Mouse (Mus musculus): ENCODE measurements around the gene Olfr109. TPM values are rescaled to one million over a fixed set of nuclear protein-coding genes. Genes with fewer than 3 reads are reported as not detected.

The Olfr109 gene
- not detected for polyA plus RNA-seq (2014; fragmentation: Illumina TruSeq; extraction: RNeasy Lipid Tissue Mini Kit (QIAGEN cat#74804); ENCODE audit: low read depth, low replicate concordance)

DNA sequence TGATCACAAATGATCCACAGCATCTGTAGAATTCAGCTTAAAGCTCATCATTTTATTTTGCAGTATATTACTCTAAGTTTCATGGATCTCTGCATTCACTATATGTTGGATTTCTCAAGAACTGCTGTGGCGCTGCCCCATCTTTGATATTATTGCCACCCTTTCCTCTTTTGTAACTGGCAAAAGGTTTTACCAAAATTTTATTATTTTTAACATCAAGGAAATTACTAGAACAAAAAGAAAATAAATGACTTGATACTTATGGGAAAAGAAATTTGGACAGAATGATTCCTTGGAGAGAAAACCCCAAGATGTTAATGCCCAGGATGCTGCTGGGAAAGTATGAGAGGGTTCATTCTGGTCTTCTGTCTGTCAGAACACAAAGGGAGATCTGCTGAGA, at the start of gene Olfr109:
Olfr109 (plus strand) TSS at position 301 of the 400 bp plus-strand sequence.

DNA sequence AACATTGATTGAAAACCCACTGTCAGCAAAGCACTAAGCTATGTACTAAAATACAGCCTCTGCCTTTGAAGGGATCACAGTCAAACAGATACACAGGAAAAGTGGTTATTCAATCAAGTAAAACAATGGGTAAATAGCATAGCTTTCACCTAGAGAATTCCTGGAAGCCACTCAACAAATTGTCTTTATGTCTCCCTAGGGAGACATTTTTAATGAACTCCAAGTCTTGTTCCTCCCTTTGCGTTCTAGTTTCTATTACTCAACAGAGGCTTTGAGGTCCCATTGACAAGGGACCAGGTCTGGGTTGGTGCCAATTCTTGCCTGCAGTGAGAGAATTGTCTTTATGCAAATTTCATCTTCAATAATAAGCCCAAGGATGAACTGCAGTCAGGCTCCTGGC, 13.5 kb upstream of the Olfr109 start, which contains the start of gene Olfr108:
Olfr108 (plus strand) TSS at position 301 of the 400 bp plus-strand sequence.

DNA sequence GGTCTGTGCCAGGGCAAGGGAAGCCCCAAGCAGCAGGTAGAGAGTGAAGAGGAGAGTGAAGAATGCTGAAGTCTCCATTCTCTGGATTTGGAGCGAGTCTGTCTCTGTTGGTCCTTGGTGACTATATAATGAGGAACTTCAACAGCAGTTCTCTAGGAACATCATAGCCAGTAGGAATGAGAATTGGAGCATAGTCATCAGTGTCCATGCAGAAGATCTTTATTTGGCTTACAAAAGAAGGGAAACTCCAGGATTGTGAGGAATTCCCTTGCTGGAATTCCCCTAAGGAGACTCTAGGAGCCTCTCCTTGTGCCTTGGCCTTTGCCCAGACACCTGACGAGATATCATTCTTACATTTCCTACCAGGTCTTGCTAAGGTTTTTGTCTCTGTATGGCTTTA, 24.7 kb downstream of the Olfr109 start, which contains the start of gene H2-M2:
H2-M2 (minus strand) TSS at position 101 of the 400 bp plus-strand sequence.

DNA sequence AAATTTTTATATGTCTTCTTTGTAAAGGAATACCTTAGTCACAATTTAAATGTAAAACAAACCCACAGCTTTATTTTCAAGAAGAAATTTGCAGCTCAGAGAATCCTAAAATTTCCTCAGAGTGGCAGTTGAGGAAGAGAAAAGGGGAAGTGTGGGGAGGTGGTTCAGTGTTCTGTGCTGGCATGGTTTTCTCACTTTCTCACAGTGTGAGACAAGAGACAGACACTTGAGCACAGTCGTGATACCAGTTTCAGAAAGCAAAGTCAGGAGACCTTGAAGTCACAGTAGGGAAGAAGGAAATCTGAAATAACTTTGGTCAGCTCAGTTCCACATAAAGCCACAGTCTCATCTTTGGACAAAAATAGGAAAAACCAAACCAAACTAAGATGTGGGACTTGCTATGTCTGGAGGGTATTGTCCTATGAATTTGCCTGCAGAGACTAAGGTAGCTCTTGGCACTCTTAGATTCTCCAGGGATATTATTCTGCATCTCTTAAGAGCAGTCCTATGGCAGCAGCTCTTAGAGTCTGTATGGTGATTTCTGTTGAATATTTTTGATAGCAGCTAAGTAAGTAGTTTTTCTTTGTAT, 33.3 kb downstream of the Olfr109 start, which contains the start of gene Olfr110:
Olfr110 (plus strand) TSS at position 539 of the 589 bp plus-strand sequence.

DNA sequence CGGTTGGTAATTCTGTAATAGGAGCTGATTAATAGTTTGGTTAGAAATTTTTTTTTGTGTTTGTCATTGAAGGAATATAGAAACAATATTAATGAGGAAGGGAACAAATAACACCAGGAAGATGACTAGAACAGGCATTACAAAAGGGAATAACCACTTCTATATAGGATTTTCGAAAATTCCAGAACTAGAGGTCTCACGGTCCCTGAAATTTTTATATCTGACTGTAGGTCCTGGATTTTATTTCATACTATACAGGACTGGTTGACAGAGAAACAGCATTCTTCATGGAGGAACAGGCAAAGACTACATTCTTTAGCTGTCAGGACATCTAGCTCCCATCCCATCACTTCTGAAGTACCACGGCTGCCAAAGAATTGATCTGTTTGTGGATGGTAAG, 49.0 kb downstream of the Olfr109 start, which contains the start of gene Olfr111:
Olfr111 (plus strand) TSS at position 301 of the 400 bp plus-strand sequence.

Other genes with a start within 250 kb of the Olfr109 start
- gene Olfr95, start 245.8 kb upstream of the Olfr109 start, polyA plus RNA-seq (2014; fragmentation: Illumina TruSeq; extraction: RNeasy Lipid Tissue Mini Kit (QIAGEN cat#74804); ENCODE audit: low read depth, low replicate concordance): not detected
- not detected for gene Olfr96, start 238.8 kb upstream of the Olfr109 start, polyA plus RNA-seq (2014; fragmentation: Illumina TruSeq; extraction: RNeasy Lipid Tissue Mini Kit (QIAGEN cat#74804); ENCODE audit: low read depth, low replicate concordance)
- gene Olfr97, start 221.6 kb upstream of the Olfr109 start, polyA plus RNA-seq (2014; fragmentation: Illumina TruSeq; extraction: RNeasy Lipid Tissue Mini Kit (QIAGEN cat#74804); ENCODE audit: low read depth, low replicate concordance): not detected
- not detected for gene Olfr98, start 195.2 kb upstream of the Olfr109 start, polyA plus RNA-seq (2014; fragmentation: Illumina TruSeq; extraction: RNeasy Lipid Tissue Mini Kit (QIAGEN cat#74804); ENCODE audit: low read depth, low replicate concordance)
- gene H2-M3, start 188.7 kb upstream of the Olfr109 start, polyA plus RNA-seq (2014; fragmentation: Illumina TruSeq; extraction: RNeasy Lipid Tissue Mini Kit (QIAGEN cat#74804); ENCODE audit: low read depth, low replicate concordance): 3.1 TPM
- gene Olfr99, start 175.5 kb upstream of the Olfr109 start, polyA plus RNA-seq (2014; fragmentation: Illumina TruSeq; extraction: RNeasy Lipid Tissue Mini Kit (QIAGEN cat#74804); ENCODE audit: low read depth, low replicate concordance): not detected
- not detected for gene Olfr101, start 154.6 kb upstream of the Olfr109 start, polyA plus RNA-seq (2014; fragmentation: Illumina TruSeq; extraction: RNeasy Lipid Tissue Mini Kit (QIAGEN cat#74804); ENCODE audit: low read depth, low replicate concordance)
- gene Olfr102, start 141.9 kb upstream of the Olfr109 start, polyA plus RNA-seq (2014; fragmentation: Illumina TruSeq; extraction: RNeasy Lipid Tissue Mini Kit (QIAGEN cat#74804); ENCODE audit: low read depth, low replicate concordance): not detected
- not detected for gene Olfr103, start 119.2 kb upstream of the Olfr109 start, polyA plus RNA-seq (2014; fragmentation: Illumina TruSeq; extraction: RNeasy Lipid Tissue Mini Kit (QIAGEN cat#74804); ENCODE audit: low read depth, low replicate concordance)
- not detected for gene Olfr104-ps, start 99.3 kb upstream of the Olfr109 start, polyA plus RNA-seq (2014; fragmentation: Illumina TruSeq; extraction: RNeasy Lipid Tissue Mini Kit (QIAGEN cat#74804); ENCODE audit: low read depth, low replicate concordance)
- gene Olfr105-ps, start 79.9 kb upstream of the Olfr109 start, polyA plus RNA-seq (2014; fragmentation: Illumina TruSeq; extraction: RNeasy Lipid Tissue Mini Kit (QIAGEN cat#74804); ENCODE audit: low read depth, low replicate concordance): not detected
- not detected for gene Olfr106-ps, start 68.5 kb upstream of the Olfr109 start, polyA plus RNA-seq (2014; fragmentation: Illumina TruSeq; extraction: RNeasy Lipid Tissue Mini Kit (QIAGEN cat#74804); ENCODE audit: low read depth, low replicate concordance)
- gene Olfr107, start 59.7 kb upstream of the Olfr109 start, polyA plus RNA-seq (2014; fragmentation: Illumina TruSeq; extraction: RNeasy Lipid Tissue Mini Kit (QIAGEN cat#74804); ENCODE audit: low read depth, low replicate concordance): not detected
- gene Olfr108, start 13.4 kb upstream of the Olfr109 start, polyA plus RNA-seq (2014; fragmentation: Illumina TruSeq; extraction: RNeasy Lipid Tissue Mini Kit (QIAGEN cat#74804); ENCODE audit: low read depth, low replicate concordance): not detected
- gene H2-M2, start 24.6 kb downstream of the Olfr109 start, polyA plus RNA-seq (2014; fragmentation: Illumina TruSeq; extraction: RNeasy Lipid Tissue Mini Kit (QIAGEN cat#74804); ENCODE audit: low read depth, low replicate concordance): 3.1 TPM
- not detected for gene Olfr110, start 33.6 kb downstream of the Olfr109 start, polyA plus RNA-seq (2014; fragmentation: Illumina TruSeq; extraction: RNeasy Lipid Tissue Mini Kit (QIAGEN cat#74804); ENCODE audit: low read depth, low replicate concordance)
- gene Olfr111, start 49.1 kb downstream of the Olfr109 start, polyA plus RNA-seq (2014; fragmentation: Illumina TruSeq; extraction: RNeasy Lipid Tissue Mini Kit (QIAGEN cat#74804); ENCODE audit: low read depth, low replicate concordance): 0.44 TPM
- gene Olfr112, start 110.5 kb downstream of the Olfr109 start, polyA plus RNA-seq (2014; fragmentation: Illumina TruSeq; extraction: RNeasy Lipid Tissue Mini Kit (QIAGEN cat#74804); ENCODE audit: low read depth, low replicate concordance): not detected
- gene Olfr113, start 118.7 kb downstream of the Olfr109 start, polyA plus RNA-seq (2014; fragmentation: Illumina TruSeq; extraction: RNeasy Lipid Tissue Mini Kit (QIAGEN cat#74804); ENCODE audit: low read depth, low replicate concordance): not detected
- not detected for gene Olfr114, start 133.8 kb downstream of the Olfr109 start, polyA plus RNA-seq (2014; fragmentation: Illumina TruSeq; extraction: RNeasy Lipid Tissue Mini Kit (QIAGEN cat#74804); ENCODE audit: low read depth, low replicate concordance)
- gene Olfr115, start 168.2 kb downstream of the Olfr109 start, polyA plus RNA-seq (2014; fragmentation: Illumina TruSeq; extraction: RNeasy Lipid Tissue Mini Kit (QIAGEN cat#74804); ENCODE audit: low read depth, low replicate concordance): not detected
- not detected for gene Olfr116, start 168.3 kb downstream of the Olfr109 start, polyA plus RNA-seq (2014; fragmentation: Illumina TruSeq; extraction: RNeasy Lipid Tissue Mini Kit (QIAGEN cat#74804); ENCODE audit: low read depth, low replicate concordance)
- gene Olfr117, start 204.9 kb downstream of the Olfr109 start, polyA plus RNA-seq (2014; fragmentation: Illumina TruSeq; extraction: RNeasy Lipid Tissue Mini Kit (QIAGEN cat#74804); ENCODE audit: low read depth, low replicate concordance): not detected
- gene Olfr118, start 208.1 kb downstream of the Olfr109 start, polyA plus RNA-seq (2014; fragmentation: Illumina TruSeq; extraction: RNeasy Lipid Tissue Mini Kit (QIAGEN cat#74804); ENCODE audit: low read depth, low replicate concordance): not detected
- gene Olfr119, start 237.6 kb downstream of the Olfr109 start, polyA plus RNA-seq (2014; fragmentation: Illumina TruSeq; extraction: RNeasy Lipid Tissue Mini Kit (QIAGEN cat#74804); ENCODE audit: low read depth, low replicate concordance): not detected